Mouse (Mus musculus): ENCODE data around the gene Olfr519. TPM values are rescaled to one million over a fixed set of nuclear protein-coding genes. Genes with fewer than 3 reads are reported as not detected.

The Olfr519 gene
- polyA plus RNA-seq (2012; rRNA removed) = not detected in 2 replicates

- no peak for TF ChIP-seq POLR2A (IDR thresholded peaks at IDR 0.05; ENCODE audit: extremely low read depth, insufficient read depth, low read length)
- no peak for TF ChIP-seq CTCF (IDR thresholded peaks at IDR 0.05; ENCODE audit: extremely low read depth, insufficient read depth, low read length)
- Histone ChIP-seq H3K27ac (ENCODE audit: insufficient read depth, low read length) (no peak within 1 kb of the TSS), H3K4me1 (ENCODE audit: control insufficient read depth, insufficient read depth, low read length) (no peaks in the 10 kb centered on the region), H3K4me3 (ENCODE audit: insufficient read depth, low read length) (no peak within 1 kb of the TSS)
Observed at GRCm38 (mm10) chr7:108894320-108894719, at the start of gene Olfr519. Gene Olfr519 (minus strand): TSS chr7:108894420.

- Histone ChIP-seq H3K4me3 (ENCODE audit: insufficient read depth, low read length) (no peak overlapping the region), H3K4me1 (ENCODE audit: control insufficient read depth, insufficient read depth, low read length) (no peaks in the 10 kb centered on the region), H3K27ac (ENCODE audit: insufficient read depth, low read length) (no peak overlapping the region)
- TF ChIP-seq CTCF (IDR thresholded peaks at IDR 0.05; ENCODE audit: extremely low read depth, insufficient read depth, low read length) = peak; percentile 64
- TF ChIP-seq POLR2A (IDR thresholded peaks at IDR 0.05; ENCODE audit: extremely low read depth, insufficient read depth, low read length) = no peak
Observed at GRCm38 (mm10) chr7:108944002-108944401, 49.8 kb upstream of the Olfr519 start.

GRCm38 (mm10) chr7:108941466-108941865 is 47.2 kb upstream of the Olfr519 start:
- TF ChIP-seq CTCF (IDR thresholded peaks at IDR 0.05; ENCODE audit: extremely low read depth, insufficient read depth, low read length) = no peak
- TF ChIP-seq POLR2A (IDR thresholded peaks at IDR 0.05; ENCODE audit: extremely low read depth, insufficient read depth, low read length) = no peak
- Histone ChIP-seq H3K4me1 (ENCODE audit: control insufficient read depth, insufficient read depth, low read length) (peaks cover under 1% of the 10 kb centered on the region; the same call in 1 of the 2 replicates), H3K4me3 (ENCODE audit: insufficient read depth, low read length) (no peak overlapping the region), H3K27ac (ENCODE audit: insufficient read depth, low read length) (no peak overlapping the region)

GRCm38 (mm10) chr7:108936591-108936990 is 42.4 kb upstream of the Olfr519 start:
- Histone ChIP-seq H3K4me1 (ENCODE audit: control insufficient read depth, insufficient read depth, low read length) (peaks cover 5% of the 10 kb centered on the region), H3K4me3 (ENCODE audit: insufficient read depth, low read length) (no peak overlapping the region), H3K27ac (ENCODE audit: insufficient read depth, low read length) (no peak overlapping the region)
- TF ChIP-seq CTCF (IDR thresholded peaks at IDR 0.05; ENCODE audit: extremely low read depth, insufficient read depth, low read length) (no peak), POLR2A (IDR thresholded peaks at IDR 0.05; ENCODE audit: extremely low read depth, insufficient read depth, low read length) (no peak)

DNA sequence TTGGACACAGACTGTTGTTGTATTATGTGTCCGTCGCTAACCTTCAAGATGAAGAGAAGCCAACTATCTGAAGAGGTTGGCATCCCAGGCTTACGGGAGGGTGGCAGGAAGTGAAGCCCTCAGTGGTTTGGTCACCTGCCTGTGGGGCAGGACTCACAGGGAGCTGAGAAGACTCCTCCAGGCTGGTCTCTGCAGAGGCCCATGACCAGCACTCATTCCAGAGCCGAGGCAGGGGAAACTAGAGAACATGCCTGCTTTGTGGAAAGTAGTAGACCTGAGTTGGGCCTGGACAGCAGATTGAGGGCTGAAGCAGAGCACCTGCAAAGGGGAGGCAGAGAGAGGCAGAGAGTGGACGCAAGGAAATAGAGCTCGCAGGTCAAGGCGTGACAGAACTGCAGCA is 41.2 kb upstream of the Olfr519 start:
- TF ChIP-seq CTCF (IDR thresholded peaks at IDR 0.05; ENCODE audit: extremely low read depth, insufficient read depth, low read length) = no peak
- TF ChIP-seq POLR2A (IDR thresholded peaks at IDR 0.05; ENCODE audit: extremely low read depth, insufficient read depth, low read length) = no peak
- no peak overlapping the region for H3K27ac ChIP-seq (ENCODE audit: insufficient read depth, low read length)
- H3K4me1 ChIP-seq (ENCODE audit: control insufficient read depth, insufficient read depth, low read length) = peaks cover 5% of the 10 kb centered on the region
- peak overlapping the region; percentile 91; the same call in 1 of the 2 replicates for H3K4me3 ChIP-seq (ENCODE audit: insufficient read depth, low read length)

GRCm38 (mm10) chr7:108934836-108935235 is 40.6 kb upstream of the Olfr519 start:
- Histone ChIP-seq H3K4me3 (ENCODE audit: insufficient read depth, low read length) (peak overlapping the region; percentile 91), H3K27ac (ENCODE audit: insufficient read depth, low read length) (0 out of 2 replicates have a peak overlapping the region, but pooled peaks have one; percentile 42), H3K4me1 (ENCODE audit: control insufficient read depth, insufficient read depth, low read length) (peaks cover 5% of the 10 kb centered on the region)
- no peak for TF ChIP-seq CTCF (IDR thresholded peaks at IDR 0.05; ENCODE audit: extremely low read depth, insufficient read depth, low read length)
- no peak for TF ChIP-seq POLR2A (IDR thresholded peaks at IDR 0.05; ENCODE audit: extremely low read depth, insufficient read depth, low read length)

DNA sequence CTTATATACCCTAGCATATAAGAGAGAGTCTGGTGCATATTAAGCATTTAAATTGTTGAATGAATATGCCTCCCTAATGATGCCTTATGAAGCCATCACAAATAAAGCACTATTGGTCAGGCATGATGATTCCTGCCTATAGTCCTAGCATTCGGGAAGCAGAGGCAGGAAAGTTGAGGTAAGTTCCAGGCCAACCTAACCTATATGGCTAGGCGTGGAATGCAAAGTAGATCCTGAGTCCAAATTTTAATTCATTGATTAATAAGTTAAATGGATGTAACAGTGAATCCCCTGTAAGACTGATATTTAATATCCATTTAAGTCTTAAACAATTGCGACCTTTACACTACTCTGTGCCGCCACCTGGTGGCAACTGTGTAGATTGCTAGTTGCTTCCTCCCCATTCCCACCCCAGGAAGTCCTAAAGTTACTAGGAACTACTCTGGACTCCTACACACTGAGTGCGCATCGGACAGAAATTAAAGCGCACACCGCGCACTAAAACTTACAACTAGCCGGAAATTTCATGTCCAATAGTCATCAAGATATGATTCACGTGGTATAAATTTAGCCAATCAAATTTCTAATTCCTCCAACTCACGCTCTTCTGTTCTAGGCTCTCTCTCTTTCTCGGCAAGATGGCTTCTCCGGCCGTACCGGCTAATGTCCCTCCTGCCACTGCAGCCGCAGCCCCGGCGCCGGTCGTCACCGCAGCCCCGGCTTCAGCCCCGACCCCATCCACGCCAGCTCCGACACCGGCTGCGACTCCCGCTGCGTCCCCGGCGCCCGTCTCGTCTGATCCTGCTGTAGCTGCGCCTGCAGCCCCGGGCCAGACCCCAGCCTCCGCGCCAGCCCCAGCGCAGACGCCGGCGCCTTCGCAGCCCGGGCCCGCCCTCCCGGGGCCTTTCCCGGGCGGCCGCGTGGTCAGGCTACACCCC is 39.8 kb upstream of the Olfr519 start, which contains the start of gene Eif3f:
TSS of gene Eif3f (plus strand) at position 624 of the 938 bp plus-strand sequence.
- peaks cover 5% of the 10 kb centered on the region for H3K4me1 ChIP-seq (ENCODE audit: control insufficient read depth, insufficient read depth, low read length)
- H3K4me3 ChIP-seq (ENCODE audit: insufficient read depth, low read length) = peak within 1 kb of the TSS; percentile 91
- TF ChIP-seq POLR2A (IDR thresholded peaks at IDR 0.05; ENCODE audit: extremely low read depth, insufficient read depth, low read length) = peak; percentile 88
- TF ChIP-seq CTCF (IDR thresholded peaks at IDR 0.05; ENCODE audit: extremely low read depth, insufficient read depth, low read length) = peak; percentile 88
- 0 out of 2 replicates have a peak within 1 kb of the TSS, but pooled peaks have one; percentile 42 for H3K27ac ChIP-seq (ENCODE audit: insufficient read depth, low read length)

- no peak within 1 kb of the TSS for H3K4me3 ChIP-seq (ENCODE audit: insufficient read depth, low read length)
- TF ChIP-seq POLR2A (IDR thresholded peaks at IDR 0.05; ENCODE audit: extremely low read depth, insufficient read depth, low read length) = no peak
- TF ChIP-seq CTCF (IDR thresholded peaks at IDR 0.05; ENCODE audit: extremely low read depth, insufficient read depth, low read length) = no peak
- no peaks in the 10 kb centered on the region for H3K4me1 ChIP-seq (ENCODE audit: control insufficient read depth, insufficient read depth, low read length)
- no peak within 1 kb of the TSS for H3K27ac ChIP-seq (ENCODE audit: insufficient read depth, low read length)
Observed at GRCm38 (mm10) chr7:108929726-108930393, 35.6 kb upstream of the Olfr519 start, which contains the start of gene Nlrp10. Gene Nlrp10 (minus strand): TSS chr7:108930178.
